Mouse (Mus musculus) intestine, embryonic 15.5 days (tissue): ENCODE results near the gene 1700030J22Rik. TPM values are rescaled to one million over a fixed set of nuclear protein-coding genes. Genes with fewer than 3 reads are reported as not detected.

Source experiments
- ATAC-seq: fragments of 200-750 bp; cut with Nextera tagmentation; 2 replicates; pipeline ENCODE4 v1.8.0; 2017; ENCODE audit warnings: moderate TSS enrichment, moderate library complexity
- H3K27ac ChIP-seq: fragments of 300-500 bp; sonication (generic); 2 replicates; pipeline ENCODE4 v1.5.1; 2015; ENCODE audit warnings: mild to moderate bottlenecking, inconsistent platforms
- H3K27me3 ChIP-seq: fragments of 300-500 bp; sonication (generic); replicated peaks from 2 replicates; pipeline ENCODE4 v1.6.1; 2015; ENCODE audit warnings: inconsistent platforms
- H3K36me3 ChIP-seq: fragments of 300-500 bp; sonication (generic); 2 replicates; pipeline ENCODE4 v1.6.1; 2015; ENCODE audit warnings: inconsistent platforms
- H3K4me1 ChIP-seq: fragments of 300-500 bp; sonication (generic); replicated peaks from 2 replicates; pipeline ENCODE4 v1.6.1; 2015; ENCODE audit warnings: inconsistent platforms
- H3K4me2 ChIP-seq: fragments of 300-500 bp; sonication (generic); replicated peaks from 2 replicates; pipeline ENCODE4 v1.6.1; 2015; ENCODE audit warnings: mild to moderate bottlenecking, inconsistent platforms
- H3K4me3 ChIP-seq: fragments of 300-500 bp; sonication (generic); replicated peaks from 2 replicates; pipeline ENCODE4 v1.5.1; 2015; ENCODE audit warnings: inconsistent platforms
- H3K9ac ChIP-seq: fragments of 300-500 bp; sonication (generic); 2 replicates; pipeline ENCODE4 v1.6.1; 2015; ENCODE audit warnings: inconsistent platforms
- H3K9me3 ChIP-seq: fragments of 300-500 bp; sonication (generic); 2 replicates; pipeline ENCODE4 v1.6.1; 2016; ENCODE audit warnings: inconsistent platforms
- WGBS: fragments of 180-500 bp; shearing (Covaris S2); methylation state at CpG from one replicate; pipeline ENCODE4 v1.1.7; 2015; 5-methylcytosine and 5-hydroxymethylcytosine counted together
- polyA plus RNA-seq: library from polyadenylated mRNA; unstranded; fragments of >200 nt; fragmentation: Nextera tagmentation; extraction: Ambion mirVana; gene quantifications from 2 replicates; pipeline ENCODE4 v1.2.1, GENCODE M21; 2015

The 1700030J22Rik gene
- 1.2 and 1.3 TPM in 2 replicates for polyA plus RNA-seq

- Histone ChIP-seq H3K27ac (peak within 1 kb of the TSS; percentile 45; the same call in 1 of the 2 replicates), H3K9me3 (no peaks in the 10 kb centered on the region), H3K4me1 (peaks cover 3% of the 10 kb centered on the region; the same call in 1 of the 2 replicates), H3K36me3 (0 out of 2 replicates have a peak, but pooled peaks cover 2% of the 10 kb centered on the region), H3K4me2 (peak within 1 kb of the TSS; percentile 85), H3K9ac (peak within 1 kb of the TSS; percentile 41; the same call in 1 of the 2 replicates), H3K4me3 (peak within 1 kb of the TSS; percentile 70), H3K27me3 (no peaks in the 10 kb centered on the region)
- ATAC-seq, result peak; percentile 99
- WGBS, result under 1% methylated on average over 46 of the region's 46 CpGs
Observed at GRCm38 (mm10) chr8:116978631-116979256, at the start of gene 1700030J22Rik. 1700030J22Rik (minus strand) TSS chr8:116978959.

- no peak overlapping the region for H3K4me2 ChIP-seq
- no peak overlapping the region for H3K9ac ChIP-seq
- no peaks in the 10 kb centered on the region for H3K36me3 ChIP-seq
- WGBS, result 87% methylated on average over 5 of the region's 5 CpGs
- no peak for ATAC-seq
- no peak overlapping the region for H3K27ac ChIP-seq
- H3K9me3 ChIP-seq, result no peaks in the 10 kb centered on the region
- no peaks in the 10 kb centered on the region for H3K4me1 ChIP-seq
- H3K27me3 ChIP-seq, result no peaks in the 10 kb centered on the region
- H3K4me3 ChIP-seq, result no peak overlapping the region
Observed at GRCm38 (mm10) chr8:117027601-117028000, 48.8 kb upstream of the 1700030J22Rik start.

- 65% methylated on average over 1 of the region's 1 CpGs for WGBS
- H3K27ac ChIP-seq, result no peak overlapping the region
- no peaks in the 10 kb centered on the region for H3K36me3 ChIP-seq
Observed at GRCm38 (mm10) chr8:117022297-117022993, 43.7 kb upstream of the 1700030J22Rik start.

DNA sequence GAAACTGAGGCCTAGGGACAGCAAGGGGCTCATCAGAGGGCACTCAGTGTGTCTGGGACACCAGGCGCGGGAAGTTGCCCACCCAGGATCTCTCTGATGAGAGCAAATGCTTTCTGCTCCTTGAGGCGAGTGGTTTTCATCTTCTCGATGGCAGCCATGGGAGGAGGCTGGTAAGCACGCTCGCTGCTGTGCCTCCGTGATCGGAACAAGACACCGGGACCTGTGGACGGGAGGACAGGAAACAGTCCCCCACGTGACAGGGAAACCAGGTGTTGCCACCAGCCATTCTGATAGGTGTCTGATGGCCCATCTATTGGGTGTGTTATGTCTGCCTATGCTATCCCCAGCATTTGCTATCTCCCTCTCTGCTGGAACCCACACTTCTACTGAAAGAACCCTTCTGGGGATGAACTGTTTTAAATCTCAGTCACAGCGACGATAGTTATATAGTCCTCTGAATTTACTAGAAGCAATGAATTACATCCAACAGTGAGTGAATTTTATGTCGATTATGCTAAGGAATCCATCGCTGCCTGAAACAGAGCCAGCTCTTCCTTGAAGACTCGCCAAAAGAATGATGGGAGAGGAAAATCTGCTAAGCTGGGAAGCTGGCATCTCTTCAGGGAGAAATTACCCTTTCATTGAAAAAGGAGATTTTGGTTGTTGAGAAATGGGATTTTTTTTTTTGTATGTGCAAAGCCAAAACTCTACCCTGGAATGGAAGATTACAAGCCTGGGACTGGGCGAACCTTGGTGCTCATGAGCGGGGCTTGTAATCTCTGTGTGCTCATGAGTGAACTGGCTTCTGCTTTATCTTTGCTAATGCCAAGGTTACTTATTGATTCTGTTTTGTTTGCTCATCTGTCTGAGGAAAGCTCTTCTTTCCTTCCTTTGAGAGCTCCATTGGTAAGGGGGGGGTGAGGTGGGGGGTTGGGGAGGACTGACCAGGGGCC, 40.8 kb upstream of the 1700030J22Rik start:
- H3K9me3 ChIP-seq, result no peaks in the 10 kb centered on the region
- H3K9ac ChIP-seq, result no peak overlapping the region
- no peaks in the 10 kb centered on the region for H3K36me3 ChIP-seq
- no peak for ATAC-seq
- 74% methylated on average over 18 of the region's 18 CpGs for WGBS
- no peak overlapping the region for H3K27ac ChIP-seq
- peaks cover 5% of the 10 kb centered on the region; the same call in 1 of the 2 replicates for H3K4me1 ChIP-seq
- H3K4me2 ChIP-seq, result no peak overlapping the region
- H3K4me3 ChIP-seq, result no peak overlapping the region
- H3K27me3 ChIP-seq, result no peaks in the 10 kb centered on the region

More at GRCm38 (mm10) chr8:117022297-117022993, 43.7 kb upstream of the 1700030J22Rik start:
- Histone ChIP-seq H3K9ac (no peak overlapping the region), H3K27me3 (no peaks in the 10 kb centered on the region), H3K4me3 (no peak overlapping the region), H3K9me3 (no peaks in the 10 kb centered on the region), H3K4me2 (no peak overlapping the region), H3K4me1 (peaks cover 5% of the 10 kb centered on the region; the same call in 1 of the 2 replicates)
- no peak for ATAC-seq

- Histone ChIP-seq H3K36me3 (no peaks in the 10 kb centered on the region), H3K9ac (no peak overlapping the region), H3K27ac (no peak overlapping the region), H3K4me2 (no peak overlapping the region), H3K4me1 (peaks cover 5% of the 10 kb centered on the region; the same call in 1 of the 2 replicates), H3K9me3 (no peaks in the 10 kb centered on the region), H3K4me3 (no peak overlapping the region), H3K27me3 (no peaks in the 10 kb centered on the region)
- ATAC-seq, result no peak
- 90% methylated on average over 4 of the region's 4 CpGs for WGBS
Observed at GRCm38 (mm10) chr8:117017896-117018295, 39.1 kb upstream of the 1700030J22Rik start.

DNA sequence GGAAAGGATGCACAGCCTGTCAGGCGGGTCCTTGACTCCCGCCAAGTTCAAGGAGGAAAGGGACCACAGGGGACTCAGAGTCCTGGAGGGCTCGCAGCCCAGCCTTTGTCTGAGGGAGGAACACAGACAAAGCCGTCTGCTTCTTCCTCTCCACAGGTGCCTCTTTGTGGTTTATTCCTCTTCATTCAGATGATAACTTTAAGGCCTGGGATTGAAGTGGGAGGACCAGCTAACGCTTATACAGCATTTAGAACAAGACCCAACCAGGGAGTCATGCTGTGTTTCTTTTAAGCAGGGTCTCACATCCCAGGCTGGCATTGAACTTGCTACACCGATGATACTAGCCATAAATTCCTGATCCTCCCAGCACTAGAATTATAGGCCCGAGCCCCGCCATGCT, 38.2 kb upstream of the 1700030J22Rik start:
- ATAC-seq, result no peak
- no peak overlapping the region for H3K4me3 ChIP-seq
- H3K27ac ChIP-seq, result no peak overlapping the region
- H3K9me3 ChIP-seq, result no peaks in the 10 kb centered on the region
- 72% methylated on average over 8 of the region's 8 CpGs for WGBS
- no peaks in the 10 kb centered on the region for H3K27me3 ChIP-seq
- H3K9ac ChIP-seq, result no peak overlapping the region
- H3K36me3 ChIP-seq, result no peaks in the 10 kb centered on the region
- no peak overlapping the region for H3K4me2 ChIP-seq
- peaks cover 5% of the 10 kb centered on the region; the same call in 1 of the 2 replicates for H3K4me1 ChIP-seq

DNA sequence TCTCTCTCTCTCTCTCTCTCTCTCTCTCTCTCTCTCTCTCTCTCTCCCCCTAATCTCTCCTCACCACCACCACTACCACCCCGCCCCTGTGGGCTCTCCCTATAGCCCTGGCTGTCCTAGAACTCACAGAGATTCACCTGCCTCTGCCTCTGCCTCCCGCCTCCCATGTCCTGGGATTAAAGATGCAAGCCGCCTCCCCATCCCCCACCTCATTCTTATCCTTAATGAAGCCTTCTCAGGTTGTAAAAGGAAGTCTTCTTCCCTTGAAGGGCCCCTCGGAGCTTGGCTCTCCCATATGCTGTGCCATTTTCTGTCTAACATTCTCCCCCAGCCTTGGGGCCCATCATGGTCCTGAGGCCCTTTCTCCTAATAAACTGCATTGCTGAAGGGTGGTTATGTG, 36.9 kb upstream of the 1700030J22Rik start:
- ATAC-seq, result no peak
- H3K4me2 ChIP-seq, result no peak overlapping the region
- no peak overlapping the region for H3K4me3 ChIP-seq
- H3K27ac ChIP-seq, result no peak overlapping the region
- no peaks in the 10 kb centered on the region for H3K36me3 ChIP-seq
- no peaks in the 10 kb centered on the region for H3K9me3 ChIP-seq
- WGBS, result 72% methylated on average over 4 of the region's 4 CpGs
- H3K27me3 ChIP-seq, result no peaks in the 10 kb centered on the region
- H3K9ac ChIP-seq, result no peak overlapping the region
- H3K4me1 ChIP-seq, result peaks cover 5% of the 10 kb centered on the region; the same call in 1 of the 2 replicates

DNA sequence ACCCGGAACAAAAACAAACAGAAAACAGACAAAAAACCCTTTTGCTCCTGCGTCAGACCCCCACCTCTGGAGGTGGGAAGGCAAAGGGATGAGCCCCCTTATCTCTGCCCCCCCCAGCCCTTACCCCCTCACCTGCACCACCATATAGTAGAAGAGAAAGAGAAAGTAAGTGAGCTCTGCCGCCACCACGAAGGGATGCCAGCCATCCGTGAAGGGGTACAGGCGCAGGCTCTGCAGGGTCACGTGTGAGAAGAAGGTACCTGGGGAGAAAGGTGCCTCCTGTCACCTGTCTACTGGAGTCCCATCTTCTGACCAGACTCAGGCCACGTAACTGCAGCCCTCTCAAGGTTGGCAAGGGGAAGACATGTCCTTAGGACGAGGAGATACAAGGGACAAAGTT, 32.6 kb upstream of the 1700030J22Rik start:
- Histone ChIP-seq H3K36me3 (no peaks in the 10 kb centered on the region), H3K27ac (no peak overlapping the region), H3K4me2 (no peak overlapping the region), H3K4me3 (no peak overlapping the region), H3K4me1 (no peaks in the 10 kb centered on the region), H3K9ac (no peak overlapping the region), H3K27me3 (no peaks in the 10 kb centered on the region), H3K9me3 (no peaks in the 10 kb centered on the region)
- no peak for ATAC-seq
- WGBS, result 86% methylated on average over 9 of the region's 9 CpGs

DNA sequence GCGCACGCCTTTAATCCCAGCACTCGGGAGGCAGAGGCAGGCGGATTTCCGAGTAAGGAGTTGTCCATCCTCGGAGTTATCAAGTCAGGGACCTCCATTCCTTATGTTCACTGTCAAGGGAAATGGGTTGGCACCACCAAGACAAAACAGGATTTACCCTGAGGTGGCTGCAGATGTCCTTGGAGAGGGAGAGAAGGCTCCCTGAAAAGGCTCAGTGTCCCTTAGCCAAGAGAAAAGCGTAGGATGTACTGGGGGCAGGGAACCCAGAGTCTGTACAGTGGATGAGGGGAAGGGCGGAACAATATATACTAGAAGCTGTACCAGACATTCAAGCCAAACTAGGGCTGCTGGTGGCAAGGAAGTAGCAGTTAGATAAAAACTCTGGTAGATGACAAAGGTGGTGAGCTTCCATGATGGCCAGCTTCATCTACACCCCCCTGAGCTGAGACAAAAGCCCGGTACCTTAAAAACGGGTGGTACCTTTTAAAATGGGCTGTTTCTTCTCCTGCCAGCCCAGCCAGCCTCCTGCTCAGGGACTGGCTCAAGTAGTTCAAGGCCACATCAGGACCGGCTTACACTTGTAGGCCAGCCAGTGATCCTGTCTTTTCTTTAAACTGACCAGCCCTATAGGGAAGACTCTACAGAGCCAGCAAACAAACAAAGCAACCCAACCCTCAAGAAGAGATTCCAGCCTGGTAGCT, 15.4 kb upstream of the 1700030J22Rik start:
- H3K27me3 ChIP-seq, result no peaks in the 10 kb centered on the region
- no peak for ATAC-seq
- peak overlapping the region; percentile 86 for H3K4me2 ChIP-seq
- peak overlapping the region; percentile 67 for H3K4me3 ChIP-seq
- no peak overlapping the region for H3K27ac ChIP-seq
- H3K36me3 ChIP-seq, result no peaks in the 10 kb centered on the region
- H3K9ac ChIP-seq, result peak overlapping the region; percentile 47
- WGBS, result 57% methylated on average over 11 of the region's 11 CpGs
- peaks cover 8% of the 10 kb centered on the region; the same call in 1 of the 2 replicates for H3K4me1 ChIP-seq
- H3K9me3 ChIP-seq, result no peaks in the 10 kb centered on the region

- Histone ChIP-seq H3K4me1 (peaks cover 8% of the 10 kb centered on the region; the same call in 1 of the 2 replicates), H3K36me3 (no peaks in the 10 kb centered on the region), H3K27ac (peak within 1 kb of the TSS; percentile 83), H3K4me3 (peak within 1 kb of the TSS; percentile 67), H3K27me3 (no peaks in the 10 kb centered on the region), H3K9ac (peak within 1 kb of the TSS; percentile 65), H3K4me2 (peak within 1 kb of the TSS; percentile 86), H3K9me3 (no peaks in the 10 kb centered on the region)
- WGBS, result under 1% methylated on average over 55 of the region's 56 CpGs
- ATAC-seq, result peak; percentile 100
Observed at GRCm38 (mm10) chr8:116993095-116993867, 14.5 kb upstream of the 1700030J22Rik start, which contains the start of gene Gcsh. Gcsh (minus strand) TSS chr8:116993537.
